Mouse (Mus musculus) erythroblast, embryonic 14.5 days (primary cell): Measurements from ENCODE around the gene Rbpj.

Experiments used
- GATA1 ChIP-seq: IDR thresholded peaks from 2 replicates; pipeline ENCODE4 v1.6.1; 2012; ENCODE audit warnings: low read length, inconsistent platforms, mixed read lengths
- TAL1 ChIP-seq: IDR thresholded peaks from 3 replicates; pipeline ENCODE4 v1.6.1; 2012; ENCODE audit warnings: low read length, inconsistent platforms, mixed read lengths

DNA sequence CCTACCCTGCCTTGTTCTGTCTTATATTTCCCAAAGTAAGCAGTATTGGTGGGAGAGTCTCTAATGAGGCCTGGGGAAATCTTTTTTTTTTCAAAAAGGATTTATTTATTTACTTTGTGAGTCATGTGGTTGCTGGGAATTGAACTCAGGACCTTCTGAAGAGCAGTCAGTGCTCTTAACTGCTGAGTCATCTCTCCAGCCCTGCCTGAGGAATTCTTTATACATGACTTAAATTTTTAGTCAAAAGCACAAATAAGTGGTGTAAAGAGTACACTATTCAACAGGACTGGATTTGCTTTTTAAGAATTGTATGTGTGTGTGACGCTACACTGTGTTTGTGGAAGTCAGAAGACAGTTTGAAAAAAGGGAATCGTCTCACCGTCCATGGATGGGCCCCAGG lies 166.1 kb downstream of the Rbpj start:
- TF ChIP-seq GATA1 = no peak
- TF ChIP-seq TAL1 = no peak
